Mouse (Mus musculus) ZHBTc4 (cell line): Measurements from ENCODE around the gene Ushbp1.
"Not testable (repeated sequence)": the region's sequence is repeated elsewhere in the genome, so short reads cannot be mapped to it uniquely, and the experiment has no call there.

Experiments used
- DNase-seq: peaks from one replicate; pipeline ENCODE4 v3.0.0-alpha.2; 2011; ENCODE audit warnings: low read depth, low spot score

Gene Ushbp1

DNA sequence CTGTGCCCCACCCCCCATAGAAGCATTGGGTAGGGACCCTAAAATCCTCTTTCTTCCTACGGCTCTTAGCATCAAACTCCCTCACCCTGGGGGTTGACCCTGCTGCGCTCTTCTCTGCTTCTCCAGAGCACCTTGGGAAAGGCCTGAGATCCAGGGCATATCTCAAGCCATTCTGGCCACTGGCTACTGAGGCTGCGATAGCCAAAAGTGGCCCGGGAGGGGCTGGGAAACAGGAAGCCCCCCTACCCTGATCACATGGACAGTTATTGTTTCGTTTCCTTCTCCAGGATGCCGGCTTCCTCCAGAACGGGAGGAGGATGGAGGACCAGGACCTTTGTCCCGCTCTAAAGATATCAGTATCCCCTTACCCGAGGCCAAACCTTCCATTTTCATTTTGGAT lies at the start of gene Ushbp1:
TSS of gene Ushbp1 (minus strand) at position 174 of the 400 bp plus-strand sequence.
- no peak for DNase-seq

DNA sequence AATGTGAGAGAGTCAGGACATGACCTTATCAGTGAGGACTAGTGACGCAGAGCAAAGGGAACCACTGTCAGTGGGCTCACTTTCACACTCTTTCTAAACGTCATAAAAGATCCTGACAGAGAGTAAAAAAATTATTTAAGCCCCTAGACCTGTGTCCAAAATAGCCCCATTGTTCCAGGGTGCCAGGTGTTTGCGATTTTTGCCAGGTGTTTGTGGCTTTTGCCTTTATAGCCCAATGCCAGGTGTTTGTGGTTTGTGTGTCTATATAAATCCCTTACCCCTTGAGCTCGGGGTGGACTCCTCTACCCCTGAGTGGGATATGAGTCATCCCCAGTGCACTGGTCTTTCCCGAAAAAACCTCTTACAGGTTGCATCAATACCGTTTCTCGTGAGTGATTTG lies 49.5 kb upstream of the Ushbp1 start:
- DNase-seq, result no peak

DNA sequence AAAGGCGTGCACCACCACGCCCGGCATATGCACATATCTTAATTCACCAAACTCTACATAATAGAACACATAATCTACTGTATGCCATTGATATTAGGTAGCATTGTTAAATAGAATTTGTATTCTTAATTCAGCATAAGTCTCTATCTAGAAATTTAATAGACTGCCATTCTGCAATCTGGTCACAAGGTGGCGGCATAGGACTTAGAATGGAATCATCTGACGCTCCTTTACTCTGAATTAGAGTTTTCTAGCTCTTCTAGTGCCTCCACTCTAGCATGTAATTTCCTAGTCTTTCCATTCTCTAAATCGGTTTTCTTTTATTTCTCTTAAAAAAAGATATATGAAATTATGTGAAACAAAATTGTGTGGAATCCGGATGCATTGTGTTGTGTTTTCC lies 45.8 kb upstream of the Ushbp1 start:
- DNase-seq, result peak; percentile 67

DNA sequence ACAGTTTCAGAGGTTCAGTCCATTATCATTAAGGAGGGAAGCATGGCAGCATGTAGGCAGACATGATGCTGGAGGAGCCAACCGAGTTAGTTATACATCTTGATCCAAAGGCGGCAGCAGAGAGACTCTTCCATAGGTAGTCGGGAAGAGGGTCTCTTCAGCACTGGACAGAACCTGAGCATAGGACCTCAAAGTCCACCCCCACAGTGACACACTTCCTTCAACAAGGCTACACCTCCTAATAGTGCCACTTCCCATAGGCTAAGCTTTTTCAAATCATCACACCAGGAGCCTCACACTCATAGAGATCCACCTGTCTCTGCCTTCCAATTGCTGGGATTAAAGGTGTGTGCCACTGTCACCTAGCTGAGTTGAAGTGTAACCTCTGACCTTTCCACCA lies 41.4 kb upstream of the Ushbp1 start:
- no peak for DNase-seq

DNA sequence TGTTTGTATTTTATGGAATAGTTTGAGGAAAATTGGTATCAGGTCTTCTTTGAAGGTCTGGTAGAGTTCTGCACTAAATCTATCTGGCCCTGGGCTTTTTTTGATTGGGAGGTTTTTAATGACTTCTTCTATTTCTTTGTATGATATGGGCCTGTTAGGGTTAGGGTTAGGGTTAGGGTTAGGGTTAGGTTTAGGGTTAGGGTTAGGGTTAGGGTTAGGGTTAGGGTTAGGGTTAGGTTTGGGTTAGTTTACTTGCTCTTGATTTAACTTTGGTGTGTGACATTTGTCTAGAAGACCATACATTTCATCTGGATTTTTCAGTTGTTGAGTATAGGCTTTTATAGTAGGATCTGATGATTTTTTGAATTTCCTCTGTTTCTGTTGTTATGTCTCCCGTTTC lies 37.3 kb upstream of the Ushbp1 start:
- not testable (repeated sequence) for DNase-seq

DNA sequence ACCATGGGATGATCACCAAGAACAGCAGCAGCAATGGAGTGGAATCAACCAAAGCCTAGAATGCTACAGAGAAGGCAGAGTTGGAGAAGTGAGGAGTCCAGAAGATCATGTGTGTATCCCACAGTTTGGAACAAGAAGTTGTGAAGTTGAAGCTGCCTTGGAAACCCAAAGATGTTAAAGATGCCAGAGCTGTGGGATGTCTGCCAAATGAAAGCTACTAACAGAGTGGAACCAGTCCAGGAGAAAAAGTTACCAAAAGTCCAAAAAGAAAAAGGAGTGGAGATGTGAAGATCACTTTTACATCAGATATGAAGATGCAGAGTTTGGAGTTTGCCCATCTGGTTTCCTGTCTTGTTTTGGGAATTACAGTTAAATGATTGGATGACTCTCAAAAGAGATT lies 26.5 kb upstream of the Ushbp1 start:
- no peak for DNase-seq

DNA sequence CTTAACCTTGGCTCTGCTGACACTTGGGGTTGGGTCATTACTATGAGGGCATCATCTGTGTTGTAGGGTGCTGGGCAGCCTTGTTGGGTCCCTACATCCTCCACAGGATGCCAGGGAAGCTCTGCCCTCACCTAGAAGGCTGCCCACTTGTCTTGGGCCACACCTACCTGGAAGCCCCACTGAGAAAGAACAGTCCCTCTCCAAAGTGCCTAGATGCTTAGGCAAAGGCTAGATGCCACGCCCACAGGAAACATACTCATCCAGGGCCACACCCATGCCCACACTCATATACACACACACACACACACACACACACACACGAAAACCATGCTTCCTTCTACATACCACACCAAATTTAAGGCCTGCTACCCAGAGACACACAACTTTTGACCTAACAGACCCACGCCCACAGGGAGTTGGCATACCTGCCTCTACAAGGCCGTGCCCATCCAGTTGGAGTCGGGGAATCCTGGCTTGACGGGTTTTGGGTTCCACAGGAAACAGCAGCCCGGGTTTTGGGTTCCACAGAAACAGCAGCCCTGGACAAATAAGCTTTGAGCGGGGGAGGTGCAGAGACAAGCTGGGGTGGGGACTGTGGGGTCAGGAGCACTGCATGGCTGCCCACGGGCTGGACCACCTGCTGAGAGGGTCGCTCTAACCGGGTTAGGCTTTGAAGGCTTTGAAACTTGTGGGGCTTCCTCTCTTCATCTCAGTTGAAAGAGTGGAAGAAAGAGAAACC lies 16.1 kb upstream of the Ushbp1 start:
- no peak for DNase-seq

DNA sequence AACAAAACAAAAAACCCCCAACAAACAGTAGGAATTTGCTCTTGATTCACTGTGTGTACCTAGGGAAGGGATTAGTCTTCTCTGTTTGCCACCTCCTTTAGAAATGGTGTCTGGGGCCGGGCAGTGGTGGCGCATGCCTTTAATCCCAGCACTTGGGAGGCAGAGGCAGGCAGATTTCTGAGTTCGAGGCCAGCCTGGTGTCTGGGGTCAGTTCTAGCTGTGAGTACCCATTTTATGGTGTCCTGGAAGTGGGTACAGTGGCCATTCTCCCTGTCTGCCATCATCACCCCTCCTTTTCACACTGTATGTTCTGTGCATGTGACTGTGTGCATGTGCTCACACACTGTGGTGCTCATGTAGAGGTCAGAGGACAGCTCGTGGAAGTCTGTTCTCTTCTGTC lies 12.6 kb upstream of the Ushbp1 start:
- DNase-seq, result no peak

DNA sequence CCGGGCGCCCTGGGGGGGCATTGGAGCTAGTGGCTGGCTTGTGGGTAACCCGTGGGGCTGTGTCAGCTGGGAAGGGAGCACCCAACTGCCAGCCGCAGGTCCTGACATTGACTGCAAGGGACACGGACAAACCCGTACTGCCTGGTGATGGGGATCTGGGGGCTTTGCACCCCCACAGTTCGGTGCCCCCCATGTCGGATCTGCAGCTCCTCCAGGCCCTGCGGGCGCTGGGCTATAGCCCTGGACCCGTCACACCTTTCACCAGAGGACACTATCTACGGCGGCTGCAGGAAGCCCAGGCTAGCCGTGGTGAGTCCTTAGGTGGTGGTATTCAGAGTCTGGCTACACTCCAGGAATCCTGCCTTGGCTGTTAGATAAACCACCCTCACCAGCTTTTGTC lies 11.8 kb upstream of the Ushbp1 start:
- no peak for DNase-seq

DNA sequence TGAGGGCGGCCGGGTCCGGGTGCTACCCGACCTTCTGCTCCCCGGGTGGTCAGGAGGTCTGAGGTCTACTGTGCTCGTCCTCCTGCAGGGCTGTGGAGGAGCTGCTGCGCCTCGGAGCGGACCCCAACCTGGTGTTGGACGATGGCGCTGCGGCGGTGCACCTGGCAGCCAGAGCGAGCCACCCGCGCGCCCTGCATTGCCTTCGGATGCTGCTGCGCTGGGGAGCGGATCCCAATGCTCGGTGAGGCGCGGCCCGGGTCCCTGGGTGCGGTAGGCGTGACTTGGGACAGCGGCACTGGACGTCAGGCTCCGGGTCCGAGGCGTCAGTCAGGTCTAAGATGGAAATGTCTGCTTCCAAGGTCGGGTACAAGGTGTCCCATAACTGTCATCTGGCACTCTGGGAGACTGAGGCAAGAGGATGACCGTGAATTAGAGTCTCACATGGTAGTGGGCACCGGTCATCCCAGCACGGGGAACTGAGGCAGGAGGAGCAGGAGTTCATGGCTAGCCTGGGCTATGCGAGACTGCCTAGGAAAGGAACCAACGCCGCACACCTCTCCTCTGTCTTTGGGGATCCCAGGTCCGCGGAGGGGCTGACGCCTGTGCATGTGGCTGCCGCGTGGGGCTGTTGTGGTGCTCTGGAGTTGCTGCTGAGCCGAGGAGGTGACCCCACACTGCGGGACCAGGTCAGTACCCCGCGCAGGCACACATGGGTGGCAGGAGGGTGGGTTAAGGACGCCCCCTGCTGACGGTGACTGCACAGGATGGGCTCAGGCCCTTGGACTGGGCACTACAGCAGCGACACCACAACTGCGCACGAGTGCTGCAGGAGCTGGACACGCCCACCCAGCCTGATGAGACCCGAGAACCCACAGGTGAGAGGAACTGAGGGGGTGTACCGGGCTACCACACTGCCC lies 10.8 kb upstream of the Ushbp1 start:
- DNase-seq, result peak; percentile 73

DNA sequence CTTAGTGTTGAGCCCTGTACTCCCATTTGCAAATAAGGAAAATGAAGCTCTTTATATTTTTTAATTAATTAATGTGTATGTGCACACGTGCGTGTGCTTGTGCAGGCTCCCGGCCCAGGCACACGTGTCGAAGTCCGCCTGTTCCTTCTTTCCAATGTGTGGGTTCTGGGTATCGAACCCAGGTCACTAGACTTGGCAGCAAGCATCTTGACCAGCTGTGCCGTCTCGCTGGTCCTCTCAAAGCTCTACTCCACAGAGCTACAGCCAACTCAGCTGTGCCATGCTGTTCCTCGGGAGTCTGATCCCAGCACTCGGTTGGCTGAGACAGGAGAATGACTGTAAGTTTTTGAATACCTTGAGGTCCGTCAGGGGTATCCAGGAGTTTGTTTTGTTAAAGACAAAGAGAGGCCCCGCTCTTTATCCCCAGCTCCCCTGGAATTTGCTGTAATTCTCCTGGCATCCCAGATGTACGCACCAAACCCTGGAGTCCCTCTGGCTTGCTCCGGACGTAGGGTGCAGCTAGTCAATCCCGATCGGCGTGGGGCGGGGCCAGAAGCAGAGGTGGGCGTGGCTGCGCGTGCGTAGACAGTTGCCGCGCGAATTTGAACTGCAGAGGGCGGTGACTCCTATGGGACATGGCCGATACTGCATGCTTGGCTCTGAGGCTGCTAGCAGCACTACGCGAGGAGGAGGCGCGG lies 9.9 kb upstream of the Ushbp1 start, which contains the start of gene Ankle1:
TSS of gene Ankle1 (plus strand) at position 610 of the 698 bp plus-strand sequence.
- peak; percentile 98 for DNase-seq

DNA sequence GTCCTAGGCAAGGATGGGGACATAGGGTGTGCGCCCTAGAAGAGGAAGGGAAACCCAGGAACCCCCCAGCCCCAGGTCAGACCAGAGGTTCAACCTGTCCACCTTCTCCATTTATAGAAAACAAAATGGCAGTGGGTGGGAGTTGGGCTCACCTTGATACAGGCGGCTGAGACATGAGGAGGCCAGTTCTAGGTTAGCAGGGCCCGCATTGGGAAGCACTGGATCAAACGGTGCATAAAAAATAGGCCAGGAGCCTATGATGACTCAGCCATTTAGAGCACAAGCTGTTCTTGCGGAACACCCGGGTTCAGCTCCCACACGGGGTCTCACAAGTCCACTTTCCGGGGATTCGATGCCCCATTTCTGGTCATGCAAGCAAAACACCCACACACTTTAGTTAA lies 9.3 kb upstream of the Ushbp1 start:
- no peak for DNase-seq

DNA sequence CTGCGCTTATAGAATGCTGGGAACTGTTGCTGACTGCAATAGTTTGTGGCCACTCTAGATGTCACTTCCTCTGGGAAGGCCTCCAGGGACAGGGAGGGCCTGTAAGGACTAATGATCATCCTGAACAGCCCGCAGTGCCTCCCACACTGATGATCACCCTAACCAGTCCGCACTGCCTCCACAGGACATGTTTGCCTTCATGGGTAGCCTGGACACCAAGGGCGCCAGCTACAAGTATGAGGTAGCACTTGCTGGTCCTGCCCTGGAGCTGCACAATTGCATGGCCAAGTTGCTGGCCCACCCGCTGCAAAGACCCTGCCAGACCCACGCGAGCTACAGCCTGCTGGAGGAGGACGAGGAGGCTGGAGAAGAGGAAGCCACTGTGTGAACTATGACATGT lies 8.4 kb upstream of the Ushbp1 start:
- DNase-seq, result no peak

DNA sequence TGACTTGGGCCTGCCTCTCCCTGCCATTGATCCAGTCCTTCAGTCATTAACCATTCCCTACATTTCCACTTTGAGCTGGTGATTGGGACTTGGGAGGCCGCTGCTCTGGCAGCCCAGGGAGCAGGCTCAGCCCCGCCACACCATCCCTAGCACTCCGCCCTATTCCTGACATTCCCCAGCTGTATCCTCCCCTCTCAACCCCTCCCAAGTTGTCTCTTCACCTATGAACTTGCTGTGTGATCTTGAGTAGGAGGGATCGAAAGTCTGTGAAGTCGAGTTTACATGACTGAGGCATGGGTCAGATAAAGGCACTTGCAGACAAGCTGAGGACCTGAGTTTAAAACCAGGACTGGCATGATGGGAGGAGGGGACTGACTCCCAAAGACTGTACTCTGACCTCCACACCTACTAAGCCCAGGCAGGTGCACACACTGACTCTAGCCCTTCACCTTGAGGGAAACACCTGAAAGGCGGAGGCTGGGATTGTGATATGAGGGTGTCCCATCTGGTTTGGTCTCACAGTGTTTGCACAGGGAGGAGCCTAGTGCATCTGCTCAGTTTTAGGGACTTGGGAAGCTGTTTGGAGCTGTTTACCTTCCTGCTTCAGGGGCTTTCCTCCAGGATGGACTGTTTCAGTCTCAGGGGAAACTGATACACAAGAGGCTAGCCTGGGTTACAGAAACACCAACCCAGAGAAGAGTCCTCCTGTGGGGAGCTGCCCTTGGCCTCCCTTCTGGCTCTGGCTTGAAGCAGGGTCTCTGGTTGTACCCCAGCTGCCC lies 7.7 kb upstream of the Ushbp1 start:
- DNase-seq, result peak; percentile 76

DNA sequence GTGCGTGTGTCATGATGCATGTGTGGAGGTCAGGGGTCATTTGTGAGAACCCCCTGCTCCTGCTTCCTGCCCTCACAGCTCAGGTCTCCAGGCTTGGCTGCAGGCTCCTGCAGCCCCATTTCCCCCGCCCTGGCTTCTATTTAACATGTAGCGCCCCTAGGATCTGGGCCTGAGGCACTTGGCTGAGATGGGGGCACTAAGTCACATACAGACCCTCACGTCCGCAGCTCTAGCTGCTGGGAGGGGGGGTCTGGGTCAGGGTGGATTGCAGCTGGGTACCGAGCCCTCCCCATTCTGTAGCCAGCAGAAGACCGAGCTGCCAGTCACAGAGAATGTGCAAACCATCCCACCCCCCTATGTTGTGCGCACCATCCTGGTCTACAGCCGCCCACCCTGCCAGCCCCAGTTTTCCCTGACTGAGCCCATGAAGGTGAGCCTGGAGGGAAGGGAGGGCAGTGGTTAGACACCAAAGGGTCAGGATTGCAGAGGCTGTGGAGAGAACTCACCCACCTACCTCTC lies 6.9 kb upstream of the Ushbp1 start:
- no peak for DNase-seq

DNA sequence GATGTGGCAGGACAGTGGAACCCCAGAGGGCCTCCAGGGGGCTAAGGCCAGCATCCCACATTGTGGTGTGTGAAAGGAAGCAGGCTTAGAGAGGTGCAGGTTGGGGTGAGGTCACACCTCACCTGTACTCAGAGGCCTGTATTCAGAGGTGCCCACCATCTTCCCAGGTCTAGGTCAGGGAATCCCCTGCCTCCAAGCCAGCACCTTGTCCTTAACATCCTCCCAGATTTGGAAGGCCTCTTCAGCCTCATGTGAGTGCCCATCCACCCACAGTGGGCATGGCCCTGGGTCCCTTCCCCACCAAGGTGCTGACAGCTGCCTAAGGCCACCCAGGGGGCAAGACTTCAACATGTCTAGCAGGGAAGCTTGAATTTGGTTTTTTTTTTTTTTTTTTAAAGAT lies 5.9 kb upstream of the Ushbp1 start:
- DNase-seq, result no peak

DNA sequence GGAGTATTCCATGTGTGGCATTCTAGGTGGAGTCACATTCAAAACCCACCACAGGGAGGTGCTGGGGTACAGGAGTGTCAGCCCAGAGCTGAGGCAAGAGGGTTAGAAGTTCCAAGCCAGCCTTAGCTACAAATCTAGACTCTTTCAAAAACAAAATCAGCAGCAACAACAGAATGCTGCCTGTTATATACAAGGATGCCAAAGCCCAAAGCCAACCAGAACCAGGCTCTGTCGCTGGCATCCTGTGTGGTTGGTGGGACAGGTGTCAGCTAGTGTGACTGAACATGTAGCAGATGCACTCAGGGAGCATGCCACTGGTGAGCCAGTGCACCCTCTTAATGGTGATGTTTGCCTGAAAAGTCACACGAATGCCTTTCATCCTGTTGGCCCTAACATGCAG lies 5.2 kb upstream of the Ushbp1 start:
- DNase-seq, result no peak

DNA sequence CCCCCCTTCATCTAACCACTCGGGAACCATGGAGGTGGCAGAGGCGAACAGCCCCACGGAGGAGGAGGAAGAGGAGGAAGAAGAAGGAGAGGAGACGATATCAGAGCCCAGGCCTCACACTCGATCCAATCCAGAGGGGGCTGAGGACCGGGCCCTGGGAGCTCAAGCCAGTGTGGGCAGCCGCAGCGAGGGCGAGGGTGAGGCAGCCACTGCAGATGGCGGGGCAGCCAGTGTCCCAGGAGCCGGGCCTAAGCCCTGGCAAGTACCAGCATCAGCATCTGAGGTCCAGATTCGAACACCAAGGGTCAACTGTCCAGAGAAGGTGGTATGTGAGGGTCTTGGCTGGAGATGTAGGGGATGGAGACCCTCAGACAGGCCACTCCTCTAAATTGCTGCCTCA lies 2.1 kb upstream of the Ushbp1 start:
- no peak for DNase-seq

DNA sequence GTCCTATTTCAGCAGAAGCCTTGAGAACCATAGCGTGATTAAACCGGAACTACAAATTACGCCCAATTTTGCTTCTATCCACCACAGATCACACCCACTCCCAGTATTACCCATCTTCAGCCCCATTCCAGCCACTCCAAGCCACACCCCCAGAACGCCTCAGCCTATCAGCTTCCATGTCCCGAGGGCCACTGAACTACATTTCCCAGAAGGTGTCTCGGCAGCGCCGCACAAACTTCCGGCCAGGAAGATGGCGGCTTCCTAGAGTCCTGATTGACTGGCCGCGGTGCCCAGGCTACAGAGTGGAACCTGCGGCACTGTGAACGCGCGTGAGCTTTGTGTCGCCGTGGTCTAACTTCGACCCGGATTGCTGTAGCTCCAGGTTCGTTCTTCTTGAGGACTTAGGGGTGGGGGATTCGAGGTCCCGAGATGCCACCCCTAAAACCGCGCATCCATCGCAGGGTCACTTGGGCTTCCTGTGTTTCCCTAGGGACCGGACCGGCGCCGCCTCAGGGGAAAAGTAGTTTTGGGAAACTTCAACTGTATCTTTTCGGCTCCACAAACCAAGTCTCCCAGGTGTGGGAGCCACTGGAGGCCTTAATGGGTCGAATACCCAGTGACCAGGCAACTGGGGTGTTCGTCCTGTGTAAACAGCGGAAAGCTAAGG lies 1.2 kb upstream of the Ushbp1 start, which contains the start of gene Babam1:
TSS of gene Babam1 (plus strand) at position 223 of the 667 bp plus-strand sequence.
- DNase-seq, result peak; percentile 96

DNA sequence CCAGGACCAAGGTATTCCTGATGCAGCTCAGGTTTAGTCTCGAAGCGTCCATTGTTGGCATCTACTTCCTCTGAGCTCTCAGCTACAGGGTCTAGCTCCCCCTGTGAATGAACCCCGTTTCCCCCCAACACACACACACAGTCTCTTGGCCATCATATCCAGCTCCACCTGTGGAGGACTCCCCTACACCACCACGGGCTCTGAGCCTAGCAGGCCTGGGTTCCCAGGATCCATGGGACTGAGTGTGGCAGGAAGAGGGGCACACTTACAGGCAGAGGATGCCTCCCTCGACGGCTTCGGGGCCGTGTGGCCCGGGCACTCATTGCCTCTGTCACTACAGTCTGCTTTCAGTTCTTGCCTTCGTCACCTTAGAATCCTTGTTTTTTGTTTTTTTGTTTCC lies 531 bp downstream of the Ushbp1 start:
- no peak for DNase-seq

DNA sequence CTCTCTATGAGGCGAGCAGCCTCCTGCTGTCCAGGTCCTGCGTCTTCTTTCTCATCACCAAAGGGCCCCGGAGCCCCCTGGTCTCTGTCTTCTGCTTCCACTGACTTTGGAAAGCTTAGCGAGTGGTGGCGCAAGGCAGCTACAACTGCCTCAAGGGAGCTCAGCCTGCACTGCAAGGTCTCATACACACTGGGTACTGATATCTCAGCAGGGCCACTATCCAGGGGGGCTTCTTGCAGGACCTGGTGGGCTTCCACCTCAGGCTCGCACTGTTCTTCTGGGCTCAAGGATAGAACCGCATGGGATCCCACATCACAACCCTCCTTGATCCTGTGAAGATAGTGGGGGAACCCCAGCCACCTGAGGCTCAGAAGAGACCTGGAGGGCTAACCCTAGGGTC lies 1.1 kb downstream of the Ushbp1 start:
- DNase-seq, result no peak
